Comparison of ENCODE assay signal across 8 mouse cellular contexts in genomic region chr1:22533146-22534096, GRCm38 (mm10).
DNase-seq lines count a peak whose midpoint lies in the region; ATAC-seq and TF ChIP-seq lines count a peak whose summit lies in the region.

No protein-coding gene starts in this region.

- TF ChIP-seq CTCF in embryonic fibroblast, embryonic 13.5 days (IDR thresholded peaks at IDR 0.05; ENCODE audit: borderline replicate concordance, insufficient read depth, low read length), result no peak
- no peak for TF ChIP-seq CTCF in liver, postnatal 0 days (IDR thresholded peaks at IDR 0.05; ENCODE audit: low read depth)

- under 1% methylated on average over 107 of the region's 112 CpGs for WGBS in kidney, embryonic 16.5 days
- under 1% methylated on average over 111 of the region's 112 CpGs for WGBS in hindbrain, embryonic 15.5 days
- WGBS in liver, postnatal 0 days (ENCODE audit: insufficient replicate concordance), result 3% methylated on average over 84 of the region's 112 CpGs

- TF ChIP-seq EP300 in liver, postnatal 0 days (IDR thresholded peaks at IDR 0.05; ENCODE audit: low read depth), result no peak

- peak overlapping the region; percentile 49 for H3K9ac ChIP-seq in kidney, embryonic 16.5 days (replicated peaks; ENCODE audit: low read length)
- H3K9ac ChIP-seq in hindbrain, embryonic 15.5 days, result peak overlapping the region; percentile 71
- H3K9ac ChIP-seq in liver, postnatal 0 days (replicated peaks), result no peak overlapping the region

- no peaks in the 10 kb centered on the region for H3K9me3 ChIP-seq in kidney, embryonic 16.5 days (ENCODE audit: low read length)
- H3K9me3 ChIP-seq in hindbrain, embryonic 15.5 days, result no peaks in the 10 kb centered on the region
- H3K9me3 ChIP-seq in liver, postnatal 0 days (ENCODE audit: low read length), result no peaks in the 10 kb centered on the region

- peaks cover 45% of the 10 kb centered on the region for H3K27me3 ChIP-seq in kidney, embryonic 16.5 days (ENCODE audit: insufficient read depth, low read length)
- H3K27me3 ChIP-seq in hindbrain, embryonic 15.5 days, result peaks cover 8% of the 10 kb centered on the region; the same call in 1 of the 2 replicates
- H3K27me3 ChIP-seq in liver, postnatal 0 days (ENCODE audit: insufficient read depth, low read length), result peaks cover 28% of the 10 kb centered on the region

- peak overlapping the region; percentile 67 for H3K4me3 ChIP-seq in kidney, embryonic 16.5 days (ENCODE audit: low read length)
- peak overlapping the region; percentile 14; the same call in 1 of the 2 replicates for H3K4me3 ChIP-seq in brown adipose tissue, adult 24 weeks (ENCODE audit: insufficient read depth, low read depth, low read length)
- peak overlapping the region; percentile 39 for H3K4me3 ChIP-seq in embryonic fibroblast, embryonic 13.5 days (ENCODE audit: insufficient read depth, low read length)
- peak overlapping the region; percentile 65 for H3K4me3 ChIP-seq in hindbrain, embryonic 15.5 days
- H3K4me3 ChIP-seq in liver, postnatal 0 days (ENCODE audit: low read depth, low read length), result peak overlapping the region; percentile 37

- no peaks in the 10 kb centered on the region for H3K4me1 ChIP-seq in kidney, embryonic 16.5 days (ENCODE audit: insufficient read depth, low read length)
- H3K4me1 ChIP-seq in brown adipose tissue, adult 24 weeks (ENCODE audit: control insufficient read depth, insufficient read depth, insufficient read length, low read length), result no peaks in the 10 kb centered on the region
- H3K4me1 ChIP-seq in embryonic fibroblast, embryonic 13.5 days (ENCODE audit: control insufficient read depth, insufficient read depth, low read length), result no peaks in the 10 kb centered on the region
- peaks cover 6% of the 10 kb centered on the region; the same call in 1 of the 2 replicates for H3K4me1 ChIP-seq in hindbrain, embryonic 15.5 days (replicated peaks)
- H3K4me1 ChIP-seq in liver, postnatal 0 days (ENCODE audit: insufficient read depth), result no peaks in the 10 kb centered on the region

- peak; percentile 91 for ATAC-seq in kidney, embryonic 16.5 days (ENCODE audit: low FRiP score, low TSS enrichment)
- peak; percentile 90 for ATAC-seq in hindbrain, embryonic 15.5 days (ENCODE audit: low FRiP score, low read depth)
- ATAC-seq in liver, postnatal 0 days, result no peak; the same call in 1 of the 2 replicates

- no peak for DNase-seq in kidney, adult 8-10 months
- peak; percentile 15 for DNase-seq in liver, postnatal 0 days
- DNase-seq in right cerebral cortex, postnatal 36 days (ENCODE audit: low spot score in 2 of 2), result peak; percentile 24 to 41
- no peak for DNase-seq in urinary bladder, adult 2 months (ENCODE audit: low spot score)

- no peak for TF ChIP-seq POLR2A in embryonic fibroblast, embryonic 13.5 days (IDR thresholded peaks at IDR 0.05; ENCODE audit: low read depth, low read length)

- H3K4me2 ChIP-seq in kidney, embryonic 16.5 days (replicated peaks; ENCODE audit: low read depth, low read length), result peak overlapping the region; percentile 99
- peak overlapping the region; percentile 80 for H3K4me2 ChIP-seq in hindbrain, embryonic 15.5 days
- peak overlapping the region; percentile 72 for H3K4me2 ChIP-seq in liver, postnatal 0 days (ENCODE audit: low read depth, low read length)

- no peak overlapping the region for H3K27ac ChIP-seq in kidney, embryonic 16.5 days (ENCODE audit: low read length)
- no peak overlapping the region for H3K27ac ChIP-seq in brown adipose tissue, adult 24 weeks (replicated peaks; ENCODE audit: low read depth, low read length)
- H3K27ac ChIP-seq in embryonic fibroblast, embryonic 13.5 days (ENCODE audit: insufficient read depth, low read length), result no peak overlapping the region
- peak overlapping the region; percentile 83 for H3K27ac ChIP-seq in hindbrain, embryonic 15.5 days (replicated peaks)
- no peak overlapping the region for H3K27ac ChIP-seq in liver, postnatal 0 days (ENCODE audit: low read depth)

- no peaks in the 10 kb centered on the region for H3K36me3 ChIP-seq in kidney, embryonic 16.5 days (ENCODE audit: insufficient read depth, low read length)
- peaks cover 6% of the 10 kb centered on the region; the same call in 1 of the 2 replicates for H3K36me3 ChIP-seq in hindbrain, embryonic 15.5 days
- no peaks in the 10 kb centered on the region for H3K36me3 ChIP-seq in liver, postnatal 0 days (replicated peaks; ENCODE audit: insufficient read depth, low read length)

Comparison
In these comparisons a context has a peak if more than half of its experiments do, and no peak if none do; other contexts are left out.
1. H3K4me3 ChIP-seq: peak in every context shown above with its lines; median percentile 67 in kidney, embryonic 16.5 days; 65 in hindbrain, embryonic 15.5 days; 39 in embryonic fibroblast, embryonic 13.5 days; 37 in liver, postnatal 0 days; 14 in brown adipose tissue, adult 24 weeks.
2. DNase-seq: peak in liver, postnatal 0 days (single experiment) and right cerebral cortex, postnatal 36 days (2 of 2); none in kidney, adult 8-10 months (0 of 2) and urinary bladder, adult 2 months (single experiment).
3. Peak in every context shown above with its lines, with median percentiles within 50 percentile points of each other: H3K4me2 ChIP-seq.